Mouse (Mus musculus): ENCODE results near the gene Arhgap23. TPM values are rescaled to one million over a fixed set of nuclear protein-coding genes. Genes with fewer than 3 reads are reported as not detected.
A peak's percentile ranks its signal among the peaks of the same experiment; 100 is the strongest.

The Arhgap23 gene
- total and polyA plus RNA-seq, 3 experiments: 1.2 to 5.6 (median 4.2) TPM

- Histone ChIP-seq H3K79me2 (replicated peaks; ENCODE audit: control insufficient read depth, extremely low read depth, insufficient read depth, poor library complexity, severe bottlenecking) (no peaks in the 10 kb centered on the region), H3K27me3 (replicated peaks) (no peaks in the 10 kb centered on the region), H3K4me2 (ENCODE audit: insufficient read depth, low read depth, poor library complexity, severe bottlenecking) (no peak overlapping the region), H3K27ac (ENCODE audit: insufficient read depth, low read depth) (no peak overlapping the region), H3K36me3 (replicated peaks in 1 of 2; ENCODE audit: control insufficient read depth in 1 of 2, insufficient read depth in 1 of 2, low read length in 1 of 2) (peaks cover 0 to 6% of the 10 kb centered on the region in 2 experiments), H3K4me1 (ENCODE audit: control insufficient read depth in 1 of 2, insufficient read depth in 2 of 2) (peaks cover 21 to 58% of the 10 kb centered on the region in 2 experiments), H3K4me3 (replicated peaks in 1 of 3; ENCODE audit: low read depth in 2 of 3, low read length in 2 of 3, poor library complexity in 1 of 3) (no peak overlapping the region), H3K9me3 (replicated peaks; ENCODE audit: low read length) (no peaks in the 10 kb centered on the region), H3K9ac (ENCODE audit: insufficient read depth, low read depth) (no peak overlapping the region)
- dilution Hi-C loops (cut with MboI; ENCODE audit: extremely low pct_ligation_motif_present, extremely low pct_unique_long_range_greater_than_20kb, low sequenced_read_pairs): no loop called here
- in situ Hi-C loops (cut with MboI; ENCODE audit: low pct_ligation_motif_present, low pct_unique_long_range_greater_than_20kb, low sequenced_read_pairs): no loop called here
- TF ChIP-seq TBP (conservative IDR thresholded peaks at IDR 0.05; ENCODE audit: low read depth, low read length) (no peak), ZKSCAN1 (IDR thresholded peaks at IDR 0.05; ENCODE audit: borderline replicate concordance, low read depth, low read length) (no peak), CTCF (conservative IDR thresholded peaks at IDR 0.05 in 1 of 2, IDR thresholded peaks at IDR 0.05 in 1 of 2; ENCODE audit: low read depth in 2 of 2, low read length in 2 of 2) (peak in 1 of 2 experiments; percentile 39; a peak in 2 of 4 replicates), MYC (IDR thresholded peaks at IDR 0.05; ENCODE audit: low read depth, low read length) (no peak), RAD21 (IDR thresholded peaks at IDR 0.05; ENCODE audit: low read depth, low read length) (peak; percentile 27), SMC3 (IDR thresholded peaks at IDR 0.05; ENCODE audit: low read depth, low read length) (0 out of 2 replicates have a peak, but pooled peaks have one; percentile 16), ZC3H11A (IDR thresholded peaks at IDR 0.05; ENCODE audit: low read depth, low read length) (no peak)
- DNase-seq (ENCODE audit: extremely low read depth): no peak
Observed at GRCm38 (mm10) chr11:97506331-97506730, 91.0 kb downstream of the Arhgap23 start.

DNA sequence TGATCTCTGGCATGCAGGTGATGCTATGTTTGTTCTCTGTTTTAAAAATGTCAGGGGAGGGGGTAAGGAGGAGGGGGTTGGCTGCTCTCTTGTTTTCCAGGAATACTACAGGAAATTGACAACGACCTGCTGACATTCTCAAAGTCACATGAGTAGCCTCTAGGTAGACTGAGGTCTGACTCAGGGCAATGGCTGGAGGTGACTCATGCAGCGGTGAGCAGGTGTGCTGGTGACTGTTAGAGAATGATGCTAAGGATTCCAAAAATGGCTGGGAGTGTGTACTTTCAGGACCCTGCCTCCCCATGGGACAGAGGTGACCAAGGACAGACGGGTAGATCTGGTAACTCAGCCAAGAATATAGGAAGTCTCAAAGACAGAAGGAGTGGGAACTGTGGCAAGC, 92.9 kb downstream of the Arhgap23 start:
- Histone ChIP-seq H3K27me3 (replicated peaks) (peaks cover 3% of the 10 kb centered on the region), H3K4me1 (ENCODE audit: control insufficient read depth in 1 of 2, insufficient read depth in 2 of 2) (peaks cover 26 to 70% of the 10 kb centered on the region in 2 experiments), H3K27ac (ENCODE audit: insufficient read depth, low read depth) (no peak overlapping the region), H3K36me3 (replicated peaks in 1 of 2; ENCODE audit: control insufficient read depth in 1 of 2, insufficient read depth in 1 of 2, low read length in 1 of 2) (no peaks in the 10 kb centered on the region), H3K4me3 (replicated peaks in 1 of 3; ENCODE audit: low read depth in 2 of 3, low read length in 2 of 3, poor library complexity in 1 of 3) (no peak overlapping the region), H3K9me3 (replicated peaks; ENCODE audit: low read length) (no peaks in the 10 kb centered on the region), H3K9ac (ENCODE audit: insufficient read depth, low read depth) (no peak overlapping the region), H3K4me2 (ENCODE audit: insufficient read depth, low read depth, poor library complexity, severe bottlenecking) (no peak overlapping the region), H3K79me2 (replicated peaks; ENCODE audit: control insufficient read depth, extremely low read depth, insufficient read depth, poor library complexity, severe bottlenecking) (no peaks in the 10 kb centered on the region)
- TF ChIP-seq ZMIZ1 (IDR thresholded peaks at IDR 0.05; ENCODE audit: low read depth, low read length) (no peak), BHLHE40 (IDR thresholded peaks at IDR 0.05; ENCODE audit: low read depth, low read length) (0 out of 2 replicates have a peak, but pooled peaks have one; percentile 10), MAFK (IDR thresholded peaks at IDR 0.05; ENCODE audit: insufficient replicate concordance, low read length) (no peak), POLR2A (IDR thresholded peaks at IDR 0.05; ENCODE audit: low read depth, low read length) (no peak), ETS1 (conservative IDR thresholded peaks at IDR 0.05; ENCODE audit: low read depth, low read length) (peak; percentile 55; the same call in 1 of the 2 replicates), IRF4 (IDR thresholded peaks at IDR 0.05; ENCODE audit: low read depth, low read length) (no peak)
- dilution Hi-C loops (cut with MboI; ENCODE audit: extremely low pct_ligation_motif_present, extremely low pct_unique_long_range_greater_than_20kb, low sequenced_read_pairs): no loop called here
- in situ Hi-C loops (cut with MboI; ENCODE audit: low pct_ligation_motif_present, low pct_unique_long_range_greater_than_20kb, low sequenced_read_pairs): no loop called here
- no peak for DNase-seq (ENCODE audit: extremely low read depth)

DNA sequence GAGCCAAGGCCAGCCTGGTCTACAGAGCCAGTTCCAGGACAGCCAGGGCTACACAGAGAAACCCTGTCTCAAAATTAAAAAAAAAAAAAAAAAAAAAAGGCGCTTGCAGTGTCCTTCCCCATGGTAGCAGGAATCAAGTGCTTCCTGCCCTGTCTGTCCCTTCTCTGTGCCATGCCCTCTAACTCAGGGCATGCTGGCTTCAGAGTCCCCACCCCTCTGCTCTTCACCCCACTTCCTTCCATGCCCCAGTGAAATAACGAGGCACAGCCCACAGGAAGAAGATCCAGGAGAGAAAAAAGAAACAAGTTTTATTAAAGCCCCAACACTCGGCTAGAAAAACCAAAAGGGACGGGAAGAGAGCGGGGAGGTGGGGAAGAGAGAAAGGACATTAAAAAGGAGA, 93.7 kb downstream of the Arhgap23 start:
- dilution Hi-C loops (cut with MboI; ENCODE audit: extremely low pct_ligation_motif_present, extremely low pct_unique_long_range_greater_than_20kb, low sequenced_read_pairs) (no loop called here), in situ Hi-C loops (cut with MboI; ENCODE audit: low pct_ligation_motif_present, low pct_unique_long_range_greater_than_20kb, low sequenced_read_pairs) (no loop called here)
- Histone ChIP-seq H3K27me3 (replicated peaks) (peaks cover 9% of the 10 kb centered on the region), H3K27ac (ENCODE audit: insufficient read depth, low read depth) (no peak overlapping the region), H3K9me3 (replicated peaks; ENCODE audit: low read length) (no peaks in the 10 kb centered on the region), H3K79me2 (replicated peaks; ENCODE audit: control insufficient read depth, extremely low read depth, insufficient read depth, poor library complexity, severe bottlenecking) (no peaks in the 10 kb centered on the region), H3K4me2 (ENCODE audit: insufficient read depth, low read depth, poor library complexity, severe bottlenecking) (no peak overlapping the region), H3K9ac (ENCODE audit: insufficient read depth, low read depth) (no peak overlapping the region), H3K4me1 (ENCODE audit: control insufficient read depth in 1 of 2, insufficient read depth in 2 of 2) (peaks cover 26 to 71% of the 10 kb centered on the region in 2 experiments), H3K4me3 (replicated peaks in 1 of 3; ENCODE audit: low read depth in 2 of 3, low read length in 2 of 3, poor library complexity in 1 of 3) (no peak overlapping the region), H3K36me3 (replicated peaks in 1 of 2; ENCODE audit: control insufficient read depth in 1 of 2, insufficient read depth in 1 of 2, low read length in 1 of 2) (no peaks in the 10 kb centered on the region)
- DNase-seq (ENCODE audit: extremely low read depth): no peak
- 0 out of 2 replicates have a peak, but pooled peaks have one; percentile 30 for TF ChIP-seq ZNF384 (IDR thresholded peaks at IDR 0.05; ENCODE audit: low read depth, low read length)
- TF ChIP-seq MEF2A (IDR thresholded peaks at IDR 0.05; ENCODE audit: borderline replicate concordance, low read depth, low read length): no peak
